Mouse (Mus musculus) limb, embryonic 12.5 days (tissue): ENCODE results near the gene Smo. TPM values are rescaled to one million over a fixed set of nuclear protein-coding genes. Genes with fewer than 3 reads are reported as not detected.

Source experiments
- ATAC-seq: fragments of 200-750 bp; cut with Nextera tagmentation; 2 replicates; pipeline ENCODE4 v1.8.0; 2017; ENCODE audit warnings: low read depth, moderate TSS enrichment; ENCODE audit not compliant: insufficient number of reproducible peaks, insufficient read depth, low FRiP score, low TSS enrichment
- H3K27ac ChIP-seq: fragments of 300-500 bp; sonication (generic); 2 replicates; pipeline ENCODE4 v1.5.1; 2016; ENCODE audit warnings: mild to moderate bottlenecking, moderate library complexity
- H3K27me3 ChIP-seq: fragments of 300-500 bp; sonication (generic); 2 replicates; pipeline ENCODE4 v1.6.1; 2016; ENCODE audit warnings: mild to moderate bottlenecking, moderate library complexity
- H3K36me3 ChIP-seq: fragments of 300-500 bp; sonication (generic); 2 replicates; pipeline ENCODE4 v1.6.1; 2016; ENCODE audit warnings: mild to moderate bottlenecking, moderate library complexity
- H3K4me1 ChIP-seq: fragments of 300-500 bp; sonication (generic); replicated peaks from 2 replicates; pipeline ENCODE4 v1.6.1; 2016
- H3K4me2 ChIP-seq: fragments of 300-500 bp; sonication (generic); 2 replicates; pipeline ENCODE4 v1.6.1; 2016; ENCODE audit warnings: mild to moderate bottlenecking, moderate library complexity
- H3K4me3 ChIP-seq: fragments of 300-500 bp; sonication (generic); replicated peaks from 2 replicates; pipeline ENCODE4 v1.5.1; 2016; ENCODE audit warnings: mild to moderate bottlenecking
- H3K9ac ChIP-seq: fragments of 300-500 bp; sonication (generic); replicated peaks from 2 replicates; pipeline ENCODE4 v1.6.1; 2016; ENCODE audit warnings: mild to moderate bottlenecking, moderate library complexity
- H3K9me3 ChIP-seq: fragments of 300-500 bp; sonication (generic); 2 replicates; pipeline ENCODE4 v1.6.1; 2016; ENCODE audit warnings: mild to moderate bottlenecking, moderate library complexity
- WGBS: fragments of 180-500 bp; shearing (Covaris S2); methylation state at CpG from one replicate; pipeline ENCODE4 v1.1.7; 2016; 5-methylcytosine and 5-hydroxymethylcytosine counted together
- polyA plus RNA-seq: library from polyadenylated mRNA; unstranded; fragments of >200 nt; fragmentation: Nextera tagmentation; extraction: Ambion mirVana; gene quantifications from 2 replicates; pipeline ENCODE4 v1.2.1, GENCODE M21; 2016

Smo gene
- polyA plus RNA-seq, 1 experiment from 2014 or later = 58.7 TPM

DNA sequence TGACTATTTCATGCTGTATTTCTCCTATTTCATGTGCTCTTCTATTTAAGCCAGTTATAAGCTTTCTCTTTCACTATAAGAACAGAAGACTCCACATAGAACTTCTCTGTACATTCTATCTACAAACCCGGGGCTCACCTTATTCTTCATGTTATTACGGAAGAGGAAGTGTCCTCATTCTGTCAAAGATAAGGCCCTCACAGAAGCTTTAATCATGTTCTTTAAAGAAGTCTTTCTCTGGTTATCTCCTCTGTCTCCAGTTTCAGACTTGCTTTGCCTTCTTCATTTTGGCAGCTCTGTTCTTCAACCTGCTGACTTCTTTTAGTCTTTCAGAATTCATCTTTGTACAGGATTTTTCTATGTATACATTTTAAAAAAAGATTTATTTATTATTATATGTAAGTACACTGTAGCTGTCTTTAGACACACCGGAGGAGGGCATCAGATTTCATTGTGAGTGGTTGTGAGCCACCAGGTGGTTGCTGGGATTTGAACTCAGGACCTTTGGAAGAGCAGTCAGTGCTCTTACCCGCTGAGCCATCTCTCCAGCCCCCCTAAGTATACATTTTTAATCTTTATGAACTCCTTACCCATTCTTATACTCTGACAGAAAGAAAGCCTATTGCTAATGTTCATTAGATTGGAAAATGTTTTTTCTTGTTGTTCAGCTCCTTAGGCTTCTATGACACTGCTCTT lies 41.4 kb downstream of the Smo start:
- no peak for ATAC-seq
- no peaks in the 10 kb centered on the region for H3K9me3 ChIP-seq
- H3K4me3 ChIP-seq = no peak overlapping the region
- no peak overlapping the region for H3K9ac ChIP-seq
- H3K36me3 ChIP-seq = peaks cover 4% of the 10 kb centered on the region; the same call in 1 of the 2 replicates
- H3K4me2 ChIP-seq = no peak overlapping the region
- H3K27ac ChIP-seq = no peak overlapping the region
- H3K4me1 ChIP-seq = peaks cover 2% of the 10 kb centered on the region; the same call in 1 of the 2 replicates
- H3K27me3 ChIP-seq = no peaks in the 10 kb centered on the region
- WGBS = 92% methylated on average over 4 of the region's 4 CpGs

DNA sequence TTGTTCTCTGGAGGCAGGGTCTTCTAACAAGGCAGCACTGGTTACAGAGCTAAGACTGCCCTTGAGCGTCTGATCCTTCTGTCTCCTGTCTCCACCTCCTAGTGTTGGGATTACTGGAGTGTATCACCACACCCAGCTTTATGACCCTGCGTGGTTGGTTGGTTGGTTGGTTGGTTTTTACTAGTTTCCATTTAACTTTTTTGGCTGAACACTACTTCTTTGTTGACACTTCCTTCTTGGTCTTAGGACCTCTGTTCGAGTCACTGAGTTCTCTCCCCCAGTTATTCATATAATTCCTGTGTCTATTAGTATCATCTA lies 41.9 kb downstream of the Smo start:
- ATAC-seq = no peak
- WGBS = 84% methylated on average over 3 of the region's 3 CpGs
- no peaks in the 10 kb centered on the region for H3K27me3 ChIP-seq

DNA sequence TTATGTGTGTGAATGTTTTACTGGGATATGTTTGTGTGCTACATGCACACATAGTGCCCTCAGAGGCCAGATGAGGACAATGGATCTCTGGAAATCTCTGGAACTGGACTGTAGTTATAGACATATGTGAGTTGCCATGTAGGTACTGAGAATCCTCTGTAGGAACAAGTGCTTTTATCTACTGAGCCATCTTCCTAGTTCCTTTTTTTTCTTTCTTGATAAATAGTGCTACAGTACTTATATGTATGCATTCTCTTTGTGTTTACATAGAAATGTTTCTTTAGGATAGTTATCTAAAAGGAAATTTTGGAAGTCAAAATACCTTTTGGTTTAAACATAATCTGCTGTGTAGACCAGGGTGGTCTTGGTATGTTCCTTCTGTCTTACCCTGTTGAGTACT lies 44.8 kb downstream of the Smo start:
- ATAC-seq = no peak
- Histone ChIP-seq H3K4me2 (no peak overlapping the region), H3K36me3 (0 out of 2 replicates have a peak, but pooled peaks cover 4% of the 10 kb centered on the region), H3K9me3 (no peaks in the 10 kb centered on the region), H3K27ac (no peak overlapping the region), H3K4me1 (no peaks in the 10 kb centered on the region; the same call in 1 of the 2 replicates), H3K4me3 (no peak overlapping the region), H3K27me3 (no peaks in the 10 kb centered on the region), H3K9ac (no peak overlapping the region)

More for the DNA sequence above, 41.9 kb downstream of the Smo start:
- Histone ChIP-seq H3K9me3 (no peaks in the 10 kb centered on the region), H3K36me3 (peaks cover 4% of the 10 kb centered on the region; the same call in 1 of the 2 replicates), H3K4me3 (no peak overlapping the region), H3K9ac (no peak overlapping the region), H3K27ac (no peak overlapping the region), H3K4me1 (no peaks in the 10 kb centered on the region; the same call in 1 of the 2 replicates), H3K4me2 (no peak overlapping the region)

DNA sequence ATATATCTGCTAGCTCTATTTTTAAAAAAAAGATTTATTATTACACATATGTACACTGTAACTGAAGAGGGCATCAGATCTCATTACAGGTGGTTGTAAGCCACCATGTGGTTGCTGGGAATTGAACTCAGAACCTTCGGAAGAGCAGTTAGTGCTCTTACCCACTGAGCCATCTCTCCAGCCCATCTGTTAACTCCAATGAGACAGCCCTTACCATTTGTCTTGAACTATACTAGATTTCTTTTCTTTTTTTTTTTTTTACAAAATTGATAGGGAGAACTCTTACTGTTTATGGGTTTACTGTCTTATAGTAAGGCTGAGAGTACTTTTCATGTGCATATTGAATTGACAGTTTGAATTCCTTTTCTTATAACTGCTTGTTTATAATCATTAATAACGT lies 45.3 kb downstream of the Smo start:
- no peak overlapping the region for H3K27ac ChIP-seq
- ATAC-seq = no peak
- no peak overlapping the region for H3K4me2 ChIP-seq
- no peak overlapping the region for H3K9ac ChIP-seq
- no peaks in the 10 kb centered on the region; the same call in 1 of the 2 replicates for H3K4me1 ChIP-seq
- WGBS = 93% methylated on average over 2 of the region's 2 CpGs
- H3K36me3 ChIP-seq = 0 out of 2 replicates have a peak, but pooled peaks cover 4% of the 10 kb centered on the region
- no peak overlapping the region for H3K4me3 ChIP-seq
- H3K9me3 ChIP-seq = no peaks in the 10 kb centered on the region
- H3K27me3 ChIP-seq = no peaks in the 10 kb centered on the region

DNA sequence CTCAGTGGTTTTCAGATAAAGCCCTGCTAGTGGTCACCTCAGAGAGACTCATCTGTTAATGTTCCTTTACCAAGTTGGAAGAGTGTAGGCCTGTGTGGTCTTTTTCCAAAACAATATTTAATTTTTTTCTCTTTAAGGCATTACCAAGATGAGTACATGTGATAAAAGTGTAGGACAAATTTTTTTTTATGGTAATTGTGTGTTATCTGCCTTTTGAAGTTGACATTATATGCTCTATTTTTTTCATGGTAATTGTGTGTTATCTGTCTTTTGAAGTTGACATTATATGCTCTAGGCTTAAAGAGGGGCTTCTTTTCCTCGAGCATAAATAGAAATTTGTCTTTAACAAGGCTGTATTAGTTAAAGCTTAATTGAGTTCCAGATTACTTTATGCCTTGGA lies 46.9 kb downstream of the Smo start:
- no peaks in the 10 kb centered on the region; the same call in 1 of the 2 replicates for H3K4me1 ChIP-seq
- no peaks in the 10 kb centered on the region for H3K9me3 ChIP-seq
- 74% methylated on average over 1 of the region's 1 CpGs for WGBS

DNA sequence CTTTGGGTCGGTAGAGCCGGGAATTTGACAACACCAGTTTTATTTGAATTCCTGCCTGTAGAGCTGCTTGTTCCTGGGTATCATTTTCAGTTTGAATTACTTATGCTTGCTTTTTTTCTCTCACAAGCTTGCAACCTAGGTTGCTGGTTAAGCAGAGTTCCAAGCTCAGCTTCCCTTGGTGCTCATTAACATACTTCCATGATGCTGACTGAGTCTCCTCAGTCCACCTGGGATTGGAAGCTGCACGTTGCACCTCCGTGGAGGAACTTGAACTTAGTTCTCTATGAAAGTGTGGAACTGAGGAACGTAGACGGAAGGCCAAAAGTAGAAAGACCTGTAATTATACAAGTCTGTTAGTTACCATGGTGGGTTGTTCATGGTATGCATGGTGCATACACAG lies 48.7 kb downstream of the Smo start:
- 0 out of 2 replicates have a peak, but pooled peaks cover under 1% of the 10 kb centered on the region for H3K36me3 ChIP-seq
- no peak overlapping the region for H3K9ac ChIP-seq
- no peak overlapping the region for H3K4me3 ChIP-seq
- H3K4me2 ChIP-seq = no peak overlapping the region
- no peaks in the 10 kb centered on the region for H3K9me3 ChIP-seq
- H3K27ac ChIP-seq = no peak overlapping the region
- no peaks in the 10 kb centered on the region; the same call in 1 of the 2 replicates for H3K4me1 ChIP-seq
- WGBS = 77% methylated on average over 6 of the region's 6 CpGs
- ATAC-seq = no peak
- no peaks in the 10 kb centered on the region for H3K27me3 ChIP-seq

More for the DNA sequence above, 46.9 kb downstream of the Smo start:
- ATAC-seq = no peak
- Histone ChIP-seq H3K9ac (no peak overlapping the region), H3K4me3 (no peak overlapping the region), H3K27me3 (no peaks in the 10 kb centered on the region), H3K36me3 (0 out of 2 replicates have a peak, but pooled peaks cover 4% of the 10 kb centered on the region), H3K4me2 (no peak overlapping the region), H3K27ac (no peak overlapping the region)

DNA sequence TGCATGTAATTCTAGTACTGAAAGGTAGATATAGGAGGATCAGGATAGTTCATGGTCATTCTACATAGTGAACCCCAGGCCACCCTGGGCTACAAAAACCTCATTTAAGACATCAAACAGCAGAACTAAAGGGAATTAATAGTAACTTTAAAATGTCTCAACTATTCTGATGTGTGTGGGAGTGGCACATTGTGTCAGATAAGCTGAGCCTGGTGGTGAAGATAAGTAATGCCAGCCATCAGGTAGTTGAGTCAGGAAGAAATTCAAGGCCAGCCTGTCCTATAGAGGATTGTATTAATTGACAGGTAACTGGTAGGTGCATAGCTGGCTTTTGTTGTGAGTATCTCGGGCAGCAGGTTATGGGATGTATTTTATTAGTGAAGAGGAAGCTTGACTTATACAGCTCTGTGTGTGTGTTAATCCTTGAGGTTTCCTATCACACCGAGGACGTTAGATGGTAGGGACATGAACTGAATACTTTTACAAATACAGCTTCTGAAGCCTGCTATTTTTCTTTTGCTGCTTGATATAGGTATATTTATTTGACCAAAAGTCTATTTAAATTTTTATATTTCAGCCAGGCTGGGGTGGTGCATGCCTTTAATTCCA lies 49.2 kb downstream of the Smo start:
- Histone ChIP-seq H3K4me1 (no peaks in the 10 kb centered on the region; the same call in 1 of the 2 replicates), H3K27ac (no peak overlapping the region), H3K4me3 (no peak overlapping the region), H3K36me3 (no peaks in the 10 kb centered on the region), H3K27me3 (no peaks in the 10 kb centered on the region), H3K9me3 (no peaks in the 10 kb centered on the region), H3K4me2 (no peak overlapping the region), H3K9ac (no peak overlapping the region)
- no peak for ATAC-seq
- 90% methylated on average over 3 of the region's 3 CpGs for WGBS

DNA sequence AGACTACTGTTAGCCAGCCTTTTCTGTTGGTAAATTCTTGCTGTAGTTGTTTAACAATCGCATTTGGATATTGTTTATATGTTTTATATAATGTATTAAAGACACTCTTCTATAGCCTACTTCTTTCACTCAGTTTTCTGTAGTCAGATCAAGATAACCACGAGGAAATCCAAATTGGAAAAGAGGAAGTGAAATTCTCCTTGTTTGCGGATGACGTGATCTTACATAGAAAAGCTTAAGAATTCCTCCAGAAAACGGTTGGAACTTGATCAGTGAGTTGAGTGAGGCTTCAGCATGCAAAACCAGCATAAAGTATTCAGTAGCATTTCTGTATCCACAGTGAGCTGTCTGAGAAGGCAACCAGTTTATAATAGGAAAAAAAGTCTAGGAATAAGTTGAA lies 50.5 kb downstream of the Smo start:
- Histone ChIP-seq H3K27me3 (no peaks in the 10 kb centered on the region), H3K27ac (no peak overlapping the region), H3K4me2 (no peak overlapping the region), H3K4me1 (no peaks in the 10 kb centered on the region; the same call in 1 of the 2 replicates), H3K36me3 (no peaks in the 10 kb centered on the region), H3K9me3 (no peaks in the 10 kb centered on the region), H3K4me3 (no peak overlapping the region), H3K9ac (no peak overlapping the region)
- 87% methylated on average over 5 of the region's 5 CpGs for WGBS
- ATAC-seq = no peak

DNA sequence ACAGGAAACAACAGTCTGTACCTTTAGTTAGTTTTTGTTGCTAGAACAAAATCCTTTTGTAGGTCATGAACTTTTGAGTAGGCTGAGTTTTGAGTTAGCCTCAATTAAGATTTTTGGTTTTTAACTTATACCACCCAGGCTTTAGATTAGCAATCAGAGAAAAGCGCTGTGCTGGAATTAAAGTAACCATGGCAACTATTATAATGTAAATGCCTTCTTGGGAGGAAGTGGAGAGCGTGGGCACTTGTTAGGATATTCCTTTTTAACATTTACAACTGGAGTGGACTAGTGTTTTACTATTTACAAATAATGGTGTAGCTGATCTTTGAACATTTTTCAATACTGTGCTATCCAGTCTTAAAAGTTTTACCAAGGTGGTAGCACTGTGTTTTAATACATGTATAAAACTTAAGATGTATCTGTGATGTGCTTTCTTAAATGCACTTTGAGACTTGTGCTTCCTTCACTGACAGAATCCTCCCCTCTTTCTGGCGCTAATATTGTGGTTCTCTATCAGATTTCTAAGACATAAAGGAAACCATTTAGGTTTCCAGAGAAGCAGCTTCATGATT lies 53.6 kb downstream of the Smo start:
- H3K4me1 ChIP-seq = no peaks in the 10 kb centered on the region; the same call in 1 of the 2 replicates
- no peak for ATAC-seq
- H3K4me2 ChIP-seq = no peak overlapping the region
- H3K36me3 ChIP-seq = no peaks in the 10 kb centered on the region
- no peaks in the 10 kb centered on the region for H3K9me3 ChIP-seq
- no peak overlapping the region for H3K4me3 ChIP-seq
- H3K27ac ChIP-seq = no peak overlapping the region
- 64% methylated on average over 3 of the region's 3 CpGs for WGBS
- no peak overlapping the region for H3K9ac ChIP-seq
- H3K27me3 ChIP-seq = no peaks in the 10 kb centered on the region

DNA sequence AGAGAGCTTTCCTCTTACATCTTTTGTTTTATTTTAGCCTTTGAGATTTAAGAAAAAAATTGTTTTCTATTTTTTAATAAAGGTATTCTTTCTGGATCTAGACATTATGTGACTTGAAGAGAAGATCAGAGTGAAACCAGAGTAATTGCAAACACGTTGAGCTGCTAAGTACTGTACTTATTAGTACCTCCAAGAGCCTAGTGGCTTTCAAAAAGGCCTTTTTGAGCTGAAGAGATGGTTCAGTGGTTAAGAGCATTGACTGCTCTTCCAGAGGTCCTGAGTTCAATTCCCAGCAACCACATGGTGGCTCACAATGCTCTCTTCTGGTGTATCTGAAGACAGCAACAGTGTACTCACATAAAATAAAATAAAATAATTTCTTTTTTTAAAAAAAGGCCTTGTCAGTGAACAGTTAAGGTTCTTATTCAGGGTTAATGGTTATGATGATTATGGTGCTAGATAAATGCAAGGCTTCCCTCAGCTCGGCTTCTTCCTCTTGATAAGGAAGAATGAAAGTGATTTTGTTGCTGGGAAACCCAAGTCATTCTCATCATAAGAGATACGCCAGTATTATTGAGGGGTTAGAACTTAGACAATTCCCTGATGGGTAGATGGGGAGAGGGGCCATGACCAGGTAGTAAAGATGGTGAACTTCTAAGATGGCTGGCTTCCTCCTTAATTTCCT lies 54.9 kb downstream of the Smo start:
- Histone ChIP-seq H3K4me3 (no peak overlapping the region), H3K4me2 (no peak overlapping the region), H3K27ac (no peak overlapping the region), H3K9ac (no peak overlapping the region), H3K4me1 (no peaks in the 10 kb centered on the region), H3K36me3 (no peaks in the 10 kb centered on the region), H3K27me3 (no peaks in the 10 kb centered on the region), H3K9me3 (no peaks in the 10 kb centered on the region)
- 85% methylated on average over 3 of the region's 3 CpGs for WGBS
- ATAC-seq = no peak

DNA sequence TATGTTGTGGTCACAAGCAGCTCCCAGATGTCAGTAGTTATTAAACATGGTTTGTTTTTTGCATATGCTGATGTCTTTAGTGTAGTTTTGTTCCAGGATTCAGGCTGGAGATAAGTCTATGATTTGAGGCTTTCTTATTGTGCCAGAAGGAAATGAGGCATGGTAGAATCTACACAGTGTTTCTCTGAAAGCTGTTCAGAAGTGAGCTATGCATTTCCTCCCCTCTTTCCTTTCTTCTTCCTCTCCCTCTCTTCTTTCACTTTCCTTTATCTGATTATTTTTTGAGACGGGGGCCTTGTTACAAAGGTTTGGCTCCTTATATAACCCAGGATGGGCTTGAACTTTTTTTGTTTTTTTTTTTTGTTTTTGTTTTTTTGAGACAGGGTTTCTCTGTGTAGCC lies 58.2 kb downstream of the Smo start:
- no peaks in the 10 kb centered on the region for H3K36me3 ChIP-seq
- no peak overlapping the region for H3K4me3 ChIP-seq
- no peak overlapping the region for H3K9ac ChIP-seq
- H3K27me3 ChIP-seq = no peaks in the 10 kb centered on the region
- H3K4me2 ChIP-seq = no peak overlapping the region
- no peaks in the 10 kb centered on the region for H3K4me1 ChIP-seq
- no peak for ATAC-seq
- WGBS = 67% methylated on average over 1 of the region's 1 CpGs
- no peaks in the 10 kb centered on the region for H3K9me3 ChIP-seq
- no peak overlapping the region for H3K27ac ChIP-seq
